Mouse (Mus musculus): ENCODE results near the gene Icam5. TPM values are rescaled to one million over a fixed set of nuclear protein-coding genes. Genes with fewer than 3 reads are reported as not detected.

The Icam5 gene
- polyA plus RNA-seq, 1 experiment from 2014 or later, result 0.26 TPM

- ATAC-seq (ENCODE audit: low read depth), result no peak
- Histone ChIP-seq H3K27ac (ENCODE audit: low read length) (no peak overlapping the region), H3K27me3 (ENCODE audit: control insufficient read depth, insufficient read depth, low read depth, low read length) (peaks cover 16% of the 10 kb centered on the region), H3K4me1 (ENCODE audit: control insufficient read depth, low read depth, low read length) (peaks cover 3% of the 10 kb centered on the region; the same call in 1 of the 2 replicates), H3K36me3 (ENCODE audit: control insufficient read depth, insufficient read depth) (no peaks in the 10 kb centered on the region), H3K9me3 (replicated peaks; ENCODE audit: control insufficient read depth, low read length) (no peaks in the 10 kb centered on the region), H3K4me2 (ENCODE audit: low read depth, low read length) (no peak overlapping the region), H3K4me3 (ENCODE audit: low read depth, low read length) (no peak overlapping the region), H3K9ac (ENCODE audit: low read depth, low read length) (no peak overlapping the region)
- WGBS (ENCODE audit: insufficient replicate concordance), result 78% methylated on average over 3 of the region's 3 CpGs
Measured at GRCm38 (mm10) chr9:21021363-21021762, 10.5 kb upstream of the Icam5 start.

- Histone ChIP-seq H3K36me3 (ENCODE audit: control insufficient read depth, insufficient read depth) (no peaks in the 10 kb centered on the region), H3K27ac (ENCODE audit: low read length) (no peak overlapping the region), H3K4me2 (ENCODE audit: low read depth, low read length) (no peak overlapping the region), H3K4me3 (ENCODE audit: low read depth, low read length) (no peak overlapping the region), H3K9me3 (replicated peaks; ENCODE audit: control insufficient read depth, low read length) (no peaks in the 10 kb centered on the region), H3K4me1 (ENCODE audit: control insufficient read depth, low read depth, low read length) (peaks cover 3% of the 10 kb centered on the region; the same call in 1 of the 2 replicates), H3K9ac (ENCODE audit: low read depth, low read length) (no peak overlapping the region), H3K27me3 (ENCODE audit: control insufficient read depth, insufficient read depth, low read depth, low read length) (peaks cover 6% of the 10 kb centered on the region)
- ATAC-seq (ENCODE audit: low read depth), result no peak
- 71% methylated on average over 6 of the region's 6 CpGs for WGBS (ENCODE audit: insufficient replicate concordance)
Measured at GRCm38 (mm10) chr9:21022288-21022687, 9.6 kb upstream of the Icam5 start.

GRCm38 (mm10) chr9:21022726-21023125, 9.1 kb upstream of the Icam5 start:
- ATAC-seq (ENCODE audit: low read depth), result no peak
- Histone ChIP-seq H3K36me3 (ENCODE audit: control insufficient read depth, insufficient read depth) (no peaks in the 10 kb centered on the region), H3K27me3 (ENCODE audit: control insufficient read depth, insufficient read depth, low read depth, low read length) (peaks cover 2% of the 10 kb centered on the region; the same call in 1 of the 2 replicates), H3K9me3 (replicated peaks; ENCODE audit: control insufficient read depth, low read length) (no peaks in the 10 kb centered on the region), H3K4me3 (ENCODE audit: low read depth, low read length) (no peak overlapping the region), H3K4me2 (ENCODE audit: low read depth, low read length) (no peak overlapping the region), H3K9ac (ENCODE audit: low read depth, low read length) (no peak overlapping the region), H3K4me1 (ENCODE audit: control insufficient read depth, low read depth, low read length) (peaks cover 6% of the 10 kb centered on the region), H3K27ac (ENCODE audit: low read length) (no peak overlapping the region)
- WGBS (ENCODE audit: insufficient replicate concordance), result 58% methylated on average over 1 of the region's 1 CpGs

- H3K9ac ChIP-seq (ENCODE audit: low read depth, low read length), result no peak overlapping the region
- 79% methylated on average over 19 of the region's 19 CpGs for WGBS (ENCODE audit: insufficient replicate concordance)
- H3K36me3 ChIP-seq (ENCODE audit: control insufficient read depth, insufficient read depth), result no peaks in the 10 kb centered on the region
- H3K27ac ChIP-seq (ENCODE audit: low read length), result no peak overlapping the region
- H3K4me1 ChIP-seq (ENCODE audit: control insufficient read depth, low read depth, low read length), result peaks cover 25% of the 10 kb centered on the region
- H3K27me3 ChIP-seq (ENCODE audit: control insufficient read depth, insufficient read depth, low read depth, low read length), result no peaks in the 10 kb centered on the region
- no peaks in the 10 kb centered on the region for H3K9me3 ChIP-seq (replicated peaks; ENCODE audit: control insufficient read depth, low read length)
- ATAC-seq (ENCODE audit: low read depth), result no peak
- H3K4me2 ChIP-seq (ENCODE audit: low read depth, low read length), result no peak overlapping the region
- no peak overlapping the region for H3K4me3 ChIP-seq (ENCODE audit: low read depth, low read length)
Measured at GRCm38 (mm10) chr9:21025258-21025810, 6.5 kb upstream of the Icam5 start.

- no peak for ATAC-seq (ENCODE audit: low read depth)
- Histone ChIP-seq H3K4me2 (ENCODE audit: low read depth, low read length) (no peak overlapping the region), H3K36me3 (ENCODE audit: control insufficient read depth, insufficient read depth) (no peaks in the 10 kb centered on the region), H3K27ac (ENCODE audit: low read length) (peak overlapping the region; percentile 6), H3K9me3 (replicated peaks; ENCODE audit: control insufficient read depth, low read length) (no peaks in the 10 kb centered on the region), H3K4me3 (ENCODE audit: low read depth, low read length) (no peak overlapping the region), H3K9ac (ENCODE audit: low read depth, low read length) (no peak overlapping the region), H3K27me3 (ENCODE audit: control insufficient read depth, insufficient read depth, low read depth, low read length) (peaks cover 2% of the 10 kb centered on the region), H3K4me1 (ENCODE audit: control insufficient read depth, low read depth, low read length) (peaks cover 34% of the 10 kb centered on the region)
- 84% methylated on average over 12 of the region's 12 CpGs for WGBS (ENCODE audit: insufficient replicate concordance)
Measured at GRCm38 (mm10) chr9:21026849-21027248, 5.0 kb upstream of the Icam5 start.

GRCm38 (mm10) chr9:21027774-21028290, 4.0 kb upstream of the Icam5 start:
- peaks cover 44% of the 10 kb centered on the region for H3K4me1 ChIP-seq (ENCODE audit: control insufficient read depth, low read depth, low read length)
- H3K4me2 ChIP-seq (ENCODE audit: low read depth, low read length), result no peak overlapping the region
- H3K9ac ChIP-seq (ENCODE audit: low read depth, low read length), result peak overlapping the region; percentile 21; the same call in 1 of the 2 replicates
- WGBS (ENCODE audit: insufficient replicate concordance), result 72% methylated on average over 8 of the region's 8 CpGs
- H3K36me3 ChIP-seq (ENCODE audit: control insufficient read depth, insufficient read depth), result no peaks in the 10 kb centered on the region
- peak overlapping the region; percentile 96 for H3K27ac ChIP-seq (ENCODE audit: low read length)
- no peak overlapping the region for H3K4me3 ChIP-seq (ENCODE audit: low read depth, low read length)
- H3K27me3 ChIP-seq (ENCODE audit: control insufficient read depth, insufficient read depth, low read depth, low read length), result peaks cover 12% of the 10 kb centered on the region
- H3K9me3 ChIP-seq (replicated peaks; ENCODE audit: control insufficient read depth, low read length), result no peaks in the 10 kb centered on the region
- no peak for ATAC-seq (ENCODE audit: low read depth)

GRCm38 (mm10) chr9:21028560-21029110, 3.2 kb upstream of the Icam5 start:
- 38% methylated on average over 6 of the region's 6 CpGs for WGBS (ENCODE audit: insufficient replicate concordance)
- Histone ChIP-seq H3K4me3 (ENCODE audit: low read depth, low read length) (peak overlapping the region; percentile 76), H3K4me1 (ENCODE audit: control insufficient read depth, low read depth, low read length) (peaks cover 52% of the 10 kb centered on the region)

GRCm38 (mm10) chr9:21029291-21030054, 2.4 kb upstream of the Icam5 start, which contains the start of gene Icam4:
TSS of gene Icam4 (plus strand) at chr9:21029373.
- peaks cover 53% of the 10 kb centered on the region for H3K4me1 ChIP-seq (ENCODE audit: control insufficient read depth, low read depth, low read length)

More at GRCm38 (mm10) chr9:21028560-21029110, 3.2 kb upstream of the Icam5 start:
- no peaks in the 10 kb centered on the region for H3K36me3 ChIP-seq (ENCODE audit: control insufficient read depth, insufficient read depth)
- H3K9ac ChIP-seq (ENCODE audit: low read depth, low read length), result peak overlapping the region; percentile 92
- H3K4me2 ChIP-seq (ENCODE audit: low read depth, low read length), result peak overlapping the region; percentile 99
- peak overlapping the region; percentile 96 for H3K27ac ChIP-seq (ENCODE audit: low read length)
- H3K27me3 ChIP-seq (ENCODE audit: control insufficient read depth, insufficient read depth, low read depth, low read length), result peaks cover 20% of the 10 kb centered on the region
- no peaks in the 10 kb centered on the region for H3K9me3 ChIP-seq (replicated peaks; ENCODE audit: control insufficient read depth, low read length)
- no peak for ATAC-seq (ENCODE audit: low read depth)

More at GRCm38 (mm10) chr9:21029291-21030054, 2.4 kb upstream of the Icam5 start, which contains the start of gene Icam4:
- WGBS (ENCODE audit: insufficient replicate concordance), result under 1% methylated on average over 37 of the region's 37 CpGs
- Histone ChIP-seq H3K4me2 (ENCODE audit: low read depth, low read length) (peak within 1 kb of the TSS; percentile 99), H3K27ac (ENCODE audit: low read length) (peak within 1 kb of the TSS; percentile 96), H3K27me3 (ENCODE audit: control insufficient read depth, insufficient read depth, low read depth, low read length) (peaks cover 28% of the 10 kb centered on the region), H3K9me3 (replicated peaks; ENCODE audit: control insufficient read depth, low read length) (no peaks in the 10 kb centered on the region), H3K9ac (ENCODE audit: low read depth, low read length) (peak within 1 kb of the TSS; percentile 92), H3K36me3 (ENCODE audit: control insufficient read depth, insufficient read depth) (no peaks in the 10 kb centered on the region), H3K4me3 (ENCODE audit: low read depth, low read length) (peak within 1 kb of the TSS; percentile 76)
- peak; percentile 82 for ATAC-seq (ENCODE audit: low read depth)

All from liver, embryonic 16.5 days (tissue).